Mouse (Mus musculus): ENCODE measurements around the gene Clec2d.

DNA sequence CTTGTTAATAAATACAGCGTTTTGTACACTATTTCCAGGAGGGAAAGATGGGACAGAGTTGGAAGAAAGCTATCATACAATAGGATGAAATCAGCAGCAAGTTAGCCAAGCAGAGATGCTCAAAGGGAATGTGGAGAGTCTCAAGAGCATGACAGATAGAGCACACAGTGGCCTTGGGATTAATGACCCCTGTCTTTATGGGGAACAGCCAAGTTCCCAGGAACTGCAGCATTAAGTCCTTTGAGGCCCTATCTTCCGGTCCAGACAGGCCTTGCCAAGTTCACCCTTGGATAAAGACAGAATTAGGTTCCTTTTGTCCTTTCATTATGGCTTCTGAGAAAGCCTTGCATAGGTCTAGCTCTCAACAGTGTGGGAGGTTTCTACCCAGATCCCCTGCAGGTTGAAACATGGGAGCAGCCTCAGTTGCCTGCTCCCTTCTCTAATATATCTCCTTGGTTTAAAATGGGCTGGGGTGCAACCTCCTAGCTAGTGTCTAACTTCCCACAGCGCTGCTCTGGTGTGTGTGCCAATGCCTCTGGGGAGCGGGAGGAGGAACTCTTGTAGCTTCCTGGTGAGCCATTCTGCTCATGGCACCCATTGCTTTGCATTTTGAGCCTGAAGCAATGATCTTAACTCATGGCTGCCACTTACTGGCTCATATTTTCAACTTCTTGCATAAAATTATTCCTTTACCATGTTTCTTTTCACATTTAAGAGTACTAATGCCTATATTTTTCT is 47.6 kb upstream of the Clec2d start:
- no peak for TF ChIP-seq CTCF (conservative IDR thresholded peaks at IDR 0.05; ENCODE audit: low read length)
- no peak for TF ChIP-seq NANOG (IDR thresholded peaks at IDR 0.05; ENCODE audit: borderline replicate concordance, low read length)
- no peak for TF ChIP-seq POU5F1 (IDR thresholded peaks at IDR 0.05; ENCODE audit: borderline replicate concordance, low read length)
